ENCODE assay signal across 14 mouse cellular contexts in the genomic region with DNA sequence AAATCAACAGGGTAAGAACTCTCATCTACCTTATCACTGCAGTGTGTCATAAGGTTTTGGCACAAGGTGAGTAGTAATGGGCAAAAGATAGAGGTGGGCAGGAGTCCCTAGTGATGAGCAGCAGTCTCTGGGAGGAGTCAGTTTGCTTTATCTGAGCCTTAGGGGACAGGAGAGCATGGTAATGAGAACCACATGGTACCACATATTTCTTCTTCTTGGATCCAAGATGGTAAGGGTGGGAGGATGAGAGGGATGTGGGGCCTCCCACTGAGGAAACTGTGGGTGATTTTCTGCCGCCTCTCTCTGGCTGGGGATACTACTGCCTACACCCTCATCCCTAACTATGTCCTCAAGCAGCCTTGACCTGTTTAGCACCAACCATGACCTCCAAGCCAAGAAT.
DNase-seq lines count a peak whose midpoint lies in the region; ATAC-seq and TF ChIP-seq lines count a peak whose summit lies in the region.
"Had no signal": no experiment of that assay in that cellular context is flagged by ENCODE, and none has a peak within 500 bp of the region (broad histone marks: within the 10 kb centered on the region; RNA-seq: fewer than 3 reads in every experiment).

No protein-coding gene starts in this region.

- no peak overlapping the region for H3K4me2 ChIP-seq in heart, embryonic 15.5 days
- no peak overlapping the region for H3K4me2 ChIP-seq in lung, postnatal 0 days (replicated peaks; ENCODE audit: low read depth, low read length)
- H3K4me2 ChIP-seq in limb, embryonic 14.5 days (replicated peaks; ENCODE audit: low read depth, low read length, severe bottlenecking) = no peak overlapping the region
- H3K4me2 ChIP-seq: forebrain, embryonic 13.5 days had no signal

- DNase-seq in heart, adult 18-20 months = no peak
- DNase-seq in lung, postnatal 0 days (ENCODE audit: low spot score) = no peak
- no peak for DNase-seq in lung, adult 2 months
- no peak for DNase-seq in limb, embryonic 14.5 days (ENCODE audit: low spot score)
- no peak for DNase-seq in adrenal gland, postnatal 25 days
- DNase-seq in thymus, postnatal 14 days = no peak
- no peak for DNase-seq in thymus, postnatal 10 days (ENCODE audit: low spot score in 2 of 2)
- DNase-seq: cerebellum, adult 2 months; right cerebral cortex, adult 18-20 months; thymus, adult 2 months had no signal

- ATAC-seq in heart, embryonic 15.5 days (replicated peaks; ENCODE audit: insufficient number of reproducible peaks, insufficient read depth, low FRiP score, low read depth) = no peak
- no peak for ATAC-seq in lung, postnatal 0 days
- no peak for ATAC-seq in limb, embryonic 14.5 days (ENCODE audit: low FRiP score, low read depth)
- ATAC-seq: activated CD4-positive, CD25-positive, alpha-beta regulatory T cell, adult 4 months; forebrain, embryonic 13.5 days; inflammation-experienced regulatory T-cells, adult 6 months had no signal

- H3K4me3 ChIP-seq in heart, embryonic 15.5 days = no peak overlapping the region
- H3K4me3 ChIP-seq in lung, postnatal 0 days (ENCODE audit: low read depth, low read length) = no peak overlapping the region
- no peak overlapping the region for H3K4me3 ChIP-seq in lung, adult 2 months (replicated peaks; ENCODE audit: extremely low read depth, low read depth, low read length)
- no peak overlapping the region for H3K4me3 ChIP-seq in limb, embryonic 14.5 days (replicated peaks; ENCODE audit: low read length)
- H3K4me3 ChIP-seq: forebrain, embryonic 13.5 days had no signal

- no peak for TF ChIP-seq POLR2A in lung, adult 2 months (IDR thresholded peaks at IDR 0.05; ENCODE audit: borderline replicate concordance, extremely low read depth, low read depth, low read length)
- no peak for TF ChIP-seq POLR2A in limb, embryonic 14.5 days (IDR thresholded peaks at IDR 0.05; ENCODE audit: borderline replicate concordance, extremely low read depth, insufficient read depth, insufficient read length)

- no peaks in the 10 kb centered on the region for H3K9me3 ChIP-seq in heart, embryonic 15.5 days (replicated peaks)
- no peaks in the 10 kb centered on the region for H3K9me3 ChIP-seq in lung, postnatal 0 days (ENCODE audit: low read length)
- no peaks in the 10 kb centered on the region for H3K9me3 ChIP-seq in limb, embryonic 14.5 days (ENCODE audit: control insufficient read depth, low read length)
- H3K9me3 ChIP-seq: forebrain, embryonic 13.5 days had no signal

- H3K36me3 ChIP-seq in heart, embryonic 15.5 days = no peaks in the 10 kb centered on the region
- H3K36me3 ChIP-seq in lung, postnatal 0 days (ENCODE audit: insufficient read depth, low read length) = no peaks in the 10 kb centered on the region
- no peaks in the 10 kb centered on the region for H3K36me3 ChIP-seq in limb, embryonic 14.5 days (ENCODE audit: control insufficient read depth, insufficient read depth, low read length)

- peak overlapping the region; percentile 85 for H3K27ac ChIP-seq in heart, embryonic 15.5 days
- peak overlapping the region; percentile 63 for H3K27ac ChIP-seq in lung, postnatal 0 days (ENCODE audit: low read length)
- peak overlapping the region; percentile 63 for H3K27ac ChIP-seq in limb, embryonic 14.5 days (replicated peaks; ENCODE audit: low read depth, low read length)
- H3K27ac ChIP-seq: forebrain, embryonic 13.5 days had no signal

- 36% methylated on average over 1 of the region's 1 CpGs for WGBS in heart, embryonic 15.5 days
- WGBS in lung, postnatal 0 days = 36% methylated on average over 1 of the region's 1 CpGs
- 46% methylated on average over 1 of the region's 1 CpGs for WGBS in lung, adult 2 months
- 50% methylated on average over 1 of the region's 1 CpGs for WGBS in limb, embryonic 14.5 days

- no peak overlapping the region for H3K9ac ChIP-seq in heart, embryonic 15.5 days
- H3K9ac ChIP-seq in lung, postnatal 0 days (replicated peaks; ENCODE audit: low read depth) = no peak overlapping the region
- H3K9ac ChIP-seq in limb, embryonic 14.5 days (ENCODE audit: low read depth, low read length, severe bottlenecking) = no peak overlapping the region
- H3K9ac ChIP-seq: forebrain, embryonic 13.5 days had no signal

- H3K4me1 ChIP-seq in heart, embryonic 15.5 days (replicated peaks) = peaks cover 72% of the 10 kb centered on the region
- peaks cover 50% of the 10 kb centered on the region; the same call in 1 of the 2 replicates for H3K4me1 ChIP-seq in lung, postnatal 0 days (ENCODE audit: insufficient read depth, low read depth, low read length)
- H3K4me1 ChIP-seq in lung, adult 2 months (ENCODE audit: control insufficient read depth, insufficient read depth, low read length) = peaks cover 56% of the 10 kb centered on the region
- H3K4me1 ChIP-seq in limb, embryonic 14.5 days (ENCODE audit: control insufficient read depth, insufficient read depth, low read length) = peaks cover 83% of the 10 kb centered on the region

- no peak for TF ChIP-seq CTCF in lung, postnatal 0 days (IDR thresholded peaks at IDR 0.05)
- no peak for TF ChIP-seq CTCF in lung, adult 2 months (IDR thresholded peaks at IDR 0.05; ENCODE audit: insufficient read depth, low read length)

- H3K27me3 ChIP-seq in heart, embryonic 15.5 days = no peaks in the 10 kb centered on the region
- H3K27me3 ChIP-seq in lung, postnatal 0 days (replicated peaks; ENCODE audit: insufficient read depth, low read length) = no peaks in the 10 kb centered on the region
- H3K27me3 ChIP-seq in limb, embryonic 14.5 days (ENCODE audit: control insufficient read depth, insufficient read depth, low read length) = no peaks in the 10 kb centered on the region
- H3K27me3 ChIP-seq: forebrain, embryonic 13.5 days had no signal

- no peak for TF ChIP-seq EP300 in lung, postnatal 0 days (IDR thresholded peaks at IDR 0.05)
